Mouse (Mus musculus) myocyte (in vitro differentiated cells): ENCODE results near the gene Tstd2. TPM values are rescaled to one million over a fixed set of nuclear protein-coding genes. Genes with fewer than 3 reads are reported as not detected.

Experiments
- H3K27me3 ChIP-seq: one replicate; pipeline ENCODE4 v1.6.1; 2011; ENCODE audit not compliant: control insufficient read depth, insufficient read depth, insufficient read length
- H3K36me3 ChIP-seq: one replicate; pipeline ENCODE4 v1.6.1; 2011; ENCODE audit not compliant: control insufficient read depth, insufficient read depth
- H3K4me2 ChIP-seq: one replicate; pipeline ENCODE4 v1.6.1; 2011; ENCODE audit warnings: low read depth, control low read depth
- H3K4me3 ChIP-seq: one replicate; pipeline ENCODE4 v1.5.1; 2011; ENCODE audit warnings: mild to moderate bottlenecking, control low read depth, moderate library complexity
- H3K79me2 ChIP-seq: one replicate; pipeline ENCODE4 v1.6.1; 2011; ENCODE audit not compliant: control insufficient read depth, insufficient read depth
- H3ac ChIP-seq: one replicate; pipeline ENCODE4 v1.6.1; 2011; ENCODE audit not compliant: control insufficient read depth, insufficient read length
- CEBPB ChIP-seq: IDR thresholded peaks from 2 replicates; pipeline ENCODE4 v1.6.1; 2011; ENCODE audit warnings: mild to moderate bottlenecking, moderate library complexity; ENCODE audit not compliant: poor library complexity, insufficient read depth, severe bottlenecking
- E2F4 ChIP-seq: IDR thresholded peaks from one replicate; pipeline ENCODE4 v1.6.1; 2011; ENCODE audit warnings: mild to moderate bottlenecking, control low read depth, moderate library complexity; ENCODE audit not compliant: insufficient read depth
- MAX ChIP-seq: IDR thresholded peaks from one replicate; pipeline ENCODE4 v1.6.1; 2011; ENCODE audit warnings: low read depth, mild to moderate bottlenecking, control low read depth
- MYOD1 ChIP-seq, 3 experiments: IDR thresholded peaks; one replicate each; pipeline ENCODE4 v1.6.1; 2011; ENCODE audit warnings: control low read depth in 2 of 3, low read depth in 2 of 3, mild to moderate bottlenecking in 2 of 3, moderate library complexity in 1 of 3; ENCODE audit not compliant: insufficient read length in 2 of 3, control insufficient read depth in 1 of 3
- MYOG ChIP-seq, 3 experiments: IDR thresholded peaks; one replicate each; pipeline ENCODE4 v1.6.1; 2011; ENCODE audit warnings: control low read depth in 2 of 3, low read depth in 2 of 3, mild to moderate bottlenecking in 2 of 3; ENCODE audit not compliant: insufficient read length in 2 of 3, control insufficient read depth in 1 of 3, insufficient read depth in 1 of 3
- POLR2A ChIP-seq: IDR thresholded peaks from one replicate; pipeline ENCODE4 v1.6.1; 2011; ENCODE audit warnings: low read depth, mild to moderate bottlenecking, control low read depth, moderate library complexity; ENCODE audit not compliant: insufficient read length
- POLR2AphosphoS2 ChIP-seq: IDR thresholded peaks from one replicate; pipeline ENCODE4 v1.6.1; 2011; ENCODE audit warnings: low read depth, control low read depth; ENCODE audit not compliant: insufficient read length
- REST ChIP-seq: IDR thresholded peaks from one replicate; pipeline ENCODE4 v1.6.1; 2011; ENCODE audit warnings: mild to moderate bottlenecking, control low read depth, moderate library complexity; ENCODE audit not compliant: insufficient read depth, insufficient read length
- SRF ChIP-seq: IDR thresholded peaks from one replicate; pipeline ENCODE4 v1.6.1; 2011; ENCODE audit warnings: low read depth; ENCODE audit not compliant: control insufficient read depth, insufficient read length
- TCF12 ChIP-seq: IDR thresholded peaks from one replicate; pipeline ENCODE4 v1.6.1; 2011; ENCODE audit warnings: mild to moderate bottlenecking, control low read depth; ENCODE audit not compliant: poor library complexity, insufficient read depth, severe bottlenecking
- TCF3 ChIP-seq: IDR thresholded peaks from one replicate; pipeline ENCODE4 v1.6.1; 2011; ENCODE audit warnings: low read depth, control low read depth; ENCODE audit not compliant: insufficient read length
- USF1 ChIP-seq: IDR thresholded peaks from one replicate; pipeline ENCODE4 v1.6.1; 2011; ENCODE audit warnings: low read depth, mild to moderate bottlenecking, control low read depth, moderate library complexity
- polyA plus RNA-seq: library from polyadenylated mRNA; unstranded; fragments of >200 nt; fragmentation: generic; extraction: Trizol; gene quantifications from one replicate; pipeline ENCODE4 v1.2.1, GENCODE M21; 2012; ENCODE audit warnings: missing spikeins

Gene Tstd2
- 14.9 TPM for polyA plus RNA-seq

DNA sequence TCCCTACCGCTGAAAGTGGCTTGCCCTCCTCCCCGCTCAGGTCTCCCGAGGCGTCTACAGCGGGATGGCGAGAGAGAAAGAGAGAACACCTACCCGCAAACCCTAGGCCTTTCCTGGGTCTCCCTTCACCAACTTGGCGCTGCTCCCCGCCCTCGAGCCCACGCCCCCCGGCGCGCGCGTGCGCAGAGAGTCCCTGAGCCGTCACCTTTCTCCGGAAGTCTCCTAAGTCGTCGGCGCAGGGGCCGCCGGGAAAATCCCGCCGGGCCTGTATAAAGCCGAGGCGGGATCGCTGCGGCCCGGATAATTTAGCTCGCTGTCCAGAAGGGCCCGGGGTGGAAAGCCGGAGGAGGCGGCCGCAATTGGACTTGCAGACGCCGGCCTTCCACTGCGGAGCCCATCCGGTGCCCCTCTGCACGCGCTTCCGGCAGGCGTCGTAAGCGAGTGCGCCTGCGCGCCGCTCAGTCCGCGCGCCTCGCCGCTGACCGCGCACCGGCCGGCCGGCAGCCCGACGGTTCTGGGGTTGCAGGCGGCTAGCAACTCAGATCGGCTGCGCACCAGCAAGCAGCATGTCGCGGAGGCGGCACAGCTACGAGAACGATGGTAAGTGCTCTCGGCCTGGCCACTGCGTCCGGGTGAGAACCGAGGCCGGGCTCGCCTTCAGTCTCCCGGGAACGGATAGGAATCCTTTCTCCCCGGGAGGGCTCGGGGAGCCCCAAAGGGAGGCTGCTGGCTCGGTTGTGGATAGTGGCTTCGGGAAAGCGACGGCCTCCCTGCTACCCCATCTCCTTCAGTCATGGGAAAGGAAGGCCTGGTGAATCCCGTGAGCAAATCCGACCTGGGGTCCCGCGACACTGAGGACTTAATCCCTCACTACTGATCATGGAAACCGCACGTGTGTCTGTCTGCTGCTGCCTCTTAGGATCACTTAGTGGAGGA lies at the start of gene Tstd2, which contains the start of gene Ncbp1:
TSS of gene Tstd2 (minus strand) at position 408 of the 936 bp plus-strand sequence.
TSS of gene Ncbp1 (plus strand) at position 327 of the 936 bp plus-strand sequence.
- peaks cover 5% of the 10 kb centered on the region for H3K36me3 ChIP-seq
- H3K4me3 ChIP-seq = peak within 1 kb of the TSS; percentile 91
- peak within 1 kb of the TSS; percentile 68 for H3ac ChIP-seq
- H3K27me3 ChIP-seq = no peaks in the 10 kb centered on the region
- TF ChIP-seq POLR2A (peak; percentile 94), E2F4 (no peak), TCF12 (no peak), CEBPB (no peak), POLR2AphosphoS2 (peak; percentile 90)
- peak within 1 kb of the TSS; percentile 97 for H3K4me2 ChIP-seq
- H3K79me2 ChIP-seq = peaks cover 69% of the 10 kb centered on the region

- Histone ChIP-seq H3K36me3 (peaks cover 22% of the 10 kb centered on the region), H3K4me3 (no peak overlapping the region), H3K79me2 (no peaks in the 10 kb centered on the region), H3K27me3 (no peaks in the 10 kb centered on the region), H3ac (no peak overlapping the region), H3K4me2 (no peak overlapping the region)
- no peak for TF ChIP-seq POLR2A
- TF ChIP-seq TCF12 = no peak
- TF ChIP-seq REST = no peak
- no peak for TF ChIP-seq SRF
- no peak for TF ChIP-seq MYOG (IDR thresholded peaks at IDR 0.05; ENCODE audit: control insufficient read depth in 1 of 3, insufficient read depth in 1 of 3, insufficient read length in 2 of 3, low read depth in 2 of 3)
- no peak for TF ChIP-seq POLR2AphosphoS2
- no peak for TF ChIP-seq TCF3
Observed at GRCm38 (mm10) chr4:46186466-46186865, 48.0 kb upstream of the Tstd2 start.

GRCm38 (mm10) chr4:46185890-46186289 lies 47.4 kb upstream of the Tstd2 start:
- Histone ChIP-seq H3K4me3 (no peak overlapping the region), H3K79me2 (no peaks in the 10 kb centered on the region), H3K36me3 (peaks cover 22% of the 10 kb centered on the region), H3ac (no peak overlapping the region), H3K27me3 (no peaks in the 10 kb centered on the region), H3K4me2 (no peak overlapping the region)
- no peak for TF ChIP-seq REST
- TF ChIP-seq SRF = no peak
- TF ChIP-seq TCF12 = no peak
- no peak for TF ChIP-seq MYOD1 (IDR thresholded peaks at IDR 0.05; ENCODE audit: control insufficient read depth in 1 of 3, insufficient read length in 2 of 3, low read depth in 2 of 3)
- no peak for TF ChIP-seq POLR2AphosphoS2
- no peak for TF ChIP-seq POLR2A
- TF ChIP-seq MYOG (IDR thresholded peaks at IDR 0.05; ENCODE audit: control insufficient read depth in 1 of 3, insufficient read depth in 1 of 3, insufficient read length in 2 of 3, low read depth in 2 of 3) = no peak
- TF ChIP-seq CEBPB = no peak

- Histone ChIP-seq H3K79me2 (no peaks in the 10 kb centered on the region), H3K4me3 (no peak overlapping the region), H3K4me2 (no peak overlapping the region), H3K27me3 (no peaks in the 10 kb centered on the region), H3K36me3 (peaks cover 22% of the 10 kb centered on the region), H3ac (no peak overlapping the region)
- TF ChIP-seq POLR2A = no peak
- no peak for TF ChIP-seq POLR2AphosphoS2
- TF ChIP-seq CEBPB = no peak
- no peak for TF ChIP-seq MAX
- TF ChIP-seq TCF12 = no peak
- no peak for TF ChIP-seq MYOD1 (IDR thresholded peaks at IDR 0.05; ENCODE audit: control insufficient read depth in 1 of 3, insufficient read length in 2 of 3, low read depth in 2 of 3)
- no peak for TF ChIP-seq E2F4
- no peak for TF ChIP-seq MYOG (IDR thresholded peaks at IDR 0.05; ENCODE audit: control insufficient read depth in 1 of 3, insufficient read depth in 1 of 3, insufficient read length in 2 of 3, low read depth in 2 of 3)
- no peak for TF ChIP-seq USF1
- TF ChIP-seq SRF = no peak
- TF ChIP-seq REST = no peak
- TF ChIP-seq TCF3 = no peak
Observed at GRCm38 (mm10) chr4:46185423-46185822, 46.9 kb upstream of the Tstd2 start.

DNA sequence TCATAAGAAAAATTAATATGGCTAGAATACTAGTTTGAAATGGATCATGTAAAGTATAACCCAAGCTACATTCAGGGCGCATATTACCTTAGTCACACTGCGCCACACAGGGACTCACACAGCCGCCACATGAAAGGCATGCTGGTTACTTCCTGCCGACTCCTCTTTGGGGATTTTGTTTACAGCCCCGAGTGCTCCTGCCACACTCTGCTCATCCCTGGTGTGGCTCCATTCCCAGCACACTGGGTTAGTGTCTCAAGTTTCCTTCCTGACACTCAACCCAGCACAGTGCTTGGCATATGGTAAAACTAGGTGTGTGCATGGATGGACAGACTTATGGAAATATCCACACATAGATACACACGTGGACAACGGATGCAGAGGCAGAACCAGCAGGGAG lies 43.7 kb upstream of the Tstd2 start:
- Histone ChIP-seq H3K79me2 (no peaks in the 10 kb centered on the region), H3K4me3 (no peak overlapping the region), H3K36me3 (peaks cover 19% of the 10 kb centered on the region), H3ac (no peak overlapping the region), H3K27me3 (no peaks in the 10 kb centered on the region), H3K4me2 (no peak overlapping the region)
- TF ChIP-seq TCF12 (no peak), E2F4 (no peak), REST (no peak), CEBPB (no peak), MYOG (IDR thresholded peaks at IDR 0.05; ENCODE audit: control insufficient read depth in 1 of 3, insufficient read depth in 1 of 3, insufficient read length in 2 of 3, low read depth in 2 of 3) (no peak), USF1 (no peak), SRF (no peak), MYOD1 (IDR thresholded peaks at IDR 0.05; ENCODE audit: control insufficient read depth in 1 of 3, insufficient read length in 2 of 3, low read depth in 2 of 3) (no peak), MAX (no peak), POLR2A (no peak), TCF3 (no peak)
